In the genomic region with DNA sequence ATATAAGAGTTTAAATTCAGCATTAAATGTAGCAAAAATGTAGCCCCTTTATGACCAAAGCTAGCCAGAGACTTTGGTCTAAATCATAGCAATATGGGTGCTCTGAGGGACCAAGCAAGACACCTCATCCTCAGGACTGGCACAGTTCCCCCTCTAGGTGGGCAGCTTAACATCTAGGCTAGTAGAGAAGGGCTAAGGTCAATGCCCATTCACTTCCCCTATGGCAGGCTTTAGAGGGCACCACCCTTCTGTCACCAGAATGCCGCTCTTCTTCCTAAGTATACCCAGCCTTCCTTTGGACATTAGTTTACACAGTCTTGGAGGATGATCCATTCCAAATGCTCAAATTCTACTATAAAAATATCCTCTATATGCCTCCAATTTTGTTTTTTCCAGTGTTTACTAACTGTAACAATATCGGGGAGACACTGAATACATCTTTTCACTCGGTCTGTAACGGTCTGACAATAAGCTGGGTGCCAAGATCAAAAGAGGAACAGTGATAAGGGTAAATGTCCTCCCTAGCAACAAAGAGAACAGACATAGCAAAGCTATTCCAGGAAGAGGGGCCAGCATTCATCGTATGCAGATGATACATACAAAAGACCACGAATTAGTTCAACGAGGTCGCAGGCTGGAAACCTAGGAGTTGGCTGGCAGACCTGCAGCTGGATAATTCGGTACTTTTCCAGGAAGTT, we compare ENCODE assay signal across 9 mouse cellular contexts. TPM values are rescaled to one million over a fixed set of nuclear protein-coding genes. Genes with fewer than 3 reads are reported as not detected.
DNase-seq lines count a peak whose midpoint lies in the region; ATAC-seq and TF ChIP-seq lines count a peak whose summit lies in the region.
"Had no signal": no experiment of that assay in that cellular context is flagged by ENCODE, and none has a peak within 500 bp of the region (broad histone marks: within the 10 kb centered on the region; RNA-seq: fewer than 3 reads in every experiment).

No protein-coding gene starts in this region.

- no peaks in the 10 kb centered on the region for H3K9me3 ChIP-seq in heart, embryonic 13.5 days
- no peaks in the 10 kb centered on the region for H3K9me3 ChIP-seq in liver, embryonic 13.5 days (replicated peaks)
- H3K9me3 ChIP-seq in stomach, embryonic 15.5 days: no peaks in the 10 kb centered on the region
- no peaks in the 10 kb centered on the region for H3K9me3 ChIP-seq in hindbrain, embryonic 12.5 days (replicated peaks)
- H3K9me3 ChIP-seq: limb, embryonic 12.5 days had no signal

- H3K36me3 ChIP-seq in spleen, adult 2 months (ENCODE audit: control insufficient read depth, insufficient read depth, low read length): no peaks in the 10 kb centered on the region
- no peaks in the 10 kb centered on the region for H3K36me3 ChIP-seq in heart, embryonic 13.5 days
- no peaks in the 10 kb centered on the region for H3K36me3 ChIP-seq in liver, embryonic 13.5 days
- no peaks in the 10 kb centered on the region for H3K36me3 ChIP-seq in stomach, embryonic 15.5 days
- no peaks in the 10 kb centered on the region for H3K36me3 ChIP-seq in hindbrain, embryonic 12.5 days
- H3K36me3 ChIP-seq: limb, embryonic 12.5 days had no signal

- 6% methylated on average over 9 of the region's 9 CpGs for WGBS in spleen, adult 2 months
- WGBS in heart, embryonic 13.5 days: 33% methylated on average over 9 of the region's 9 CpGs
- WGBS in liver, embryonic 13.5 days (ENCODE audit: insufficient replicate concordance): 18% methylated on average over 9 of the region's 9 CpGs
- 45% methylated on average over 9 of the region's 9 CpGs for WGBS in stomach, embryonic 15.5 days
- WGBS in hindbrain, embryonic 12.5 days: 63% methylated on average over 9 of the region's 9 CpGs

- peak overlapping the region; percentile 87 for H3K27ac ChIP-seq in spleen, adult 2 months (ENCODE audit: insufficient read depth, low read length)
- H3K27ac ChIP-seq in heart, embryonic 13.5 days (replicated peaks): 0 out of 2 replicates have a peak overlapping the region, but pooled peaks have one; percentile 7
- H3K27ac ChIP-seq in liver, embryonic 13.5 days: no peak overlapping the region
- H3K27ac ChIP-seq in stomach, embryonic 15.5 days: no peak overlapping the region
- H3K27ac ChIP-seq in hindbrain, embryonic 12.5 days: no peak overlapping the region
- H3K27ac ChIP-seq: limb, embryonic 12.5 days had no signal

- 0 out of 2 replicates have a peak overlapping the region, but pooled peaks have one; percentile 10 for H3K9ac ChIP-seq in heart, embryonic 13.5 days
- H3K9ac ChIP-seq in liver, embryonic 13.5 days: no peak overlapping the region
- H3K9ac ChIP-seq in stomach, embryonic 15.5 days: no peak overlapping the region
- no peak overlapping the region for H3K9ac ChIP-seq in hindbrain, embryonic 12.5 days
- H3K9ac ChIP-seq: limb, embryonic 12.5 days had no signal

- no peak for ATAC-seq in heart, embryonic 13.5 days (ENCODE audit: extremely low read depth, insufficient number of reproducible peaks, low FRiP score, low TSS enrichment)
- ATAC-seq in liver, embryonic 13.5 days (ENCODE audit: low read depth): no peak; the same call in 1 of the 2 replicates
- ATAC-seq in stomach, embryonic 15.5 days (ENCODE audit: insufficient read depth, low FRiP score, low read depth): no peak
- no peak for ATAC-seq in frontal cortex, adult (ENCODE audit: low TSS enrichment)
- ATAC-seq in hindbrain, embryonic 12.5 days (ENCODE audit: low FRiP score): no peak

- peak overlapping the region; percentile 47 for H3K4me2 ChIP-seq in heart, embryonic 13.5 days
- peak overlapping the region; percentile 45 for H3K4me2 ChIP-seq in liver, embryonic 13.5 days
- peak overlapping the region; percentile 24 for H3K4me2 ChIP-seq in stomach, embryonic 15.5 days
- no peak overlapping the region for H3K4me2 ChIP-seq in hindbrain, embryonic 12.5 days (replicated peaks)
- H3K4me2 ChIP-seq: limb, embryonic 12.5 days had no signal

- TF ChIP-seq POLR2A in spleen, adult 2 months (IDR thresholded peaks at IDR 0.05; ENCODE audit: low read depth, low read length): no peak

- no peak for TF ChIP-seq CTCF in spleen, adult 2 months (IDR thresholded peaks at IDR 0.05; ENCODE audit: extremely low read depth, insufficient read depth, insufficient read length, insufficient replicate concordance)

- no peaks in the 10 kb centered on the region for H3K27me3 ChIP-seq in spleen, adult 2 months (ENCODE audit: control insufficient read depth, insufficient read depth, low read length)
- H3K27me3 ChIP-seq in heart, embryonic 13.5 days (replicated peaks): no peaks in the 10 kb centered on the region
- H3K27me3 ChIP-seq in liver, embryonic 13.5 days: no peaks in the 10 kb centered on the region
- no peaks in the 10 kb centered on the region for H3K27me3 ChIP-seq in stomach, embryonic 15.5 days (replicated peaks)
- H3K27me3 ChIP-seq in hindbrain, embryonic 12.5 days: no peaks in the 10 kb centered on the region
- H3K27me3 ChIP-seq: limb, embryonic 12.5 days had no signal

- peak overlapping the region; percentile 14; the same call in 1 of the 2 replicates for H3K4me3 ChIP-seq in spleen, adult 2 months (ENCODE audit: extremely low read depth, insufficient read depth, insufficient read length)
- H3K4me3 ChIP-seq in heart, embryonic 13.5 days: no peak overlapping the region
- no peak overlapping the region; the same call in 1 of the 2 replicates for H3K4me3 ChIP-seq in liver, embryonic 13.5 days (replicated peaks)
- H3K4me3 ChIP-seq in stomach, embryonic 15.5 days (replicated peaks): no peak overlapping the region
- H3K4me3 ChIP-seq in hindbrain, embryonic 12.5 days: no peak overlapping the region
- H3K4me3 ChIP-seq: limb, embryonic 12.5 days had no signal

- H3K4me1 ChIP-seq in spleen, adult 2 months (ENCODE audit: control insufficient read depth, insufficient read depth, insufficient read length): peaks cover 19% of the 10 kb centered on the region
- peaks cover 14% of the 10 kb centered on the region for H3K4me1 ChIP-seq in heart, embryonic 13.5 days
- H3K4me1 ChIP-seq in liver, embryonic 13.5 days (replicated peaks): peaks cover 20% of the 10 kb centered on the region
- no peaks in the 10 kb centered on the region for H3K4me1 ChIP-seq in stomach, embryonic 15.5 days
- H3K4me1 ChIP-seq in hindbrain, embryonic 12.5 days: no peaks in the 10 kb centered on the region
- H3K4me1 ChIP-seq: limb, embryonic 12.5 days had no signal

- DNase-seq in spleen, adult 2 months (ENCODE audit: low read depth in 1 of 2, low spot score in 2 of 2): no peak
- DNase-seq in spleen, adult 12 weeks (ENCODE audit: low spot score): no peak
- DNase-seq in liver, embryonic 13.5 days: no peak
- DNase-seq: cerebellum, postnatal 36 days had no signal

RNA-seq across cellular contexts. Expression of a gene that starts 41.8 kb away (rescaled TPM):
- polyA plus RNA-seq in spleen, adult 2 months (2012; rRNA removed): 138 and 187 TPM in 2 replicates
- polyA plus RNA-seq in heart, embryonic 13.5 days (2015; fragmentation: Nextera tagmentation; extraction: Ambion mirVana): 76.9 and 80.8 TPM in 2 replicates
- 7.5 and 10.7 TPM in 2 replicates for polyA plus RNA-seq in liver, embryonic 13.5 days (2015; fragmentation: Nextera tagmentation; extraction: Ambion mirVana)
- polyA plus RNA-seq in stomach, embryonic 15.5 days (2015; fragmentation: Nextera tagmentation; extraction: Ambion mirVana): 16.9 and 17.4 TPM in 2 replicates
- 17.1 and 22.5 TPM in 2 replicates for polyA plus RNA-seq in hindbrain, embryonic 12.5 days (2016; fragmentation: Nextera tagmentation; extraction: Ambion mirVana)

Comparison
In these comparisons a context has a peak if more than half of its experiments do, and no peak if none do; other contexts are left out.
1. H3K27ac ChIP-seq: peak in spleen, adult 2 months (single experiment) and heart, embryonic 13.5 days (single experiment); none in liver, embryonic 13.5 days (single experiment), stomach, embryonic 15.5 days (single experiment) and hindbrain, embryonic 12.5 days (single experiment).